Mouse (Mus musculus) lung, postnatal 4 days (tissue): ENCODE results near the gene Fam216b.

ENCODE experiments used
- DNase-seq, 2 experiments: peaks; one replicate each; pipeline ENCODE4 v3.0.0; 2021

Gene Fam216b

GRCm38 (mm10) chr14:78041886-78042526 is 46.8 kb downstream of the Fam216b start:
- no peak for DNase-seq

DNA sequence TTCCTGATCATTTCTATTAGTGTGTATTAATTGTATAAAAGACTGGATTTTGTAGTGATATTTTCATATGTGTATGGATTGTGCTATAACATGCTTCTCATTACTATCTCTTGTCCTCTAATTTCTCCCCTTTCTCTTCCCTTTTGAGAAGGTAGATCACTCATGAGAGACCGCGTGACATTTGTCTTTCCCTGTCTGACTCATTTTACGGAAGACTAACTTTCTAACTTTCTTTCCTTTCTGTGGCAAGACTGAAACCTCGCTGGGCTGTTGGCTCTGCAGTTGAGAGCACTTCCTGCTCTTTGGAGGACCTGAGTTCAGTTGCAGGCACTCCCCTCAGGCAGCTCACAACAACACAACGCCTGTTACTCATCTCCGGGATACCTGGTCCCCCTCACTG is 48.2 kb downstream of the Fam216b start:
- DNase-seq: no peak

DNA sequence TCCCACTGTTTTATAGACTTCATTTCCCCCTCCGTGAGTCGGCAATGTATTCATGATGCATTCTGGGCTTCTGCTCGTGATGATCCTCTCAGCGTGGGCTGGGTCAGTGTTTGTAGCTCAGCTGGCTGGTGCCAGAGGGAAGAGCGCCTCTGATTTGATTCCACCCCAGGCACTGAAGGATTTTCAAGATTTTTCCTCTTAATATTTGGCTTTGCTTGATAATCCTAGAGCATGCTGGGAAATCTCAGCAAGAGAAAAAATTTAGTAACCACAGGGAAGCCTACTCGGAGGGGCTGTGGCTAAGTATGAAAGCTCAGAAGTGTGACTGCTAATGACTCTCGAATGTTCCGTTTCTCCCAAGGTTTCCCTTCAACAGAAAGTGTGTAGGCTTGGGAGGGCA is 49.9 kb downstream of the Fam216b start:
- DNase-seq: no peak
